Mouse (Mus musculus): ENCODE measurements at regions not wholly inside any gene's neighbourhood (a gene's known extent, or its start where the extent isn't known, plus 50 kb on each side); places are given as distances from the start of the nearest gene placed in this dataset.

DNA sequence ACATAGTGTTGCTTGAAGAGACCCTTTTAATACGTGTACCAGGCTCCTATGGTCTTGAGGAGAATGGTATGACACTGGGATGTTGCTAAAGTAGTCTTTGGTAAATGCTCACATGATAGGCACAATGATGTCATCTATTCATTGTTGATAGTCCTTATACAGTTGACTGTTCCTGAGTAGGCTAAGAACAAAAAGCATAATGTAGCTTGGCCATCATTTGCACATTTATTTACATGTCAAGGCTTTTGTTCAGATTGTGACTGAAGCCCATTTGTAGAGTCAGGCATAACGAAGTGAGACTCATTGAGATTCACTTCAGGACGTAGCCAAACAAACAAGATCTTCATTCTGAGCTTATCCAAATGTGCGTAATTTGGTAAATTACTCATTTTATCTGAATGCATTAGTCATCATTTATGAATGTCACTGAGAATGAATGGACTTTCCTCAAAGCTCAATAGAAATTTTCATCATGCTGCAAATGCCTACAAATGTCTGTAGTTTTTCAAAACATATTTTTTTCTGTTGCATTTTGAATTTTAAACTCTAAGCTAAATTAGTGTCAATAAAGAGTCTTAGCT, 664.6 kb upstream of the Marcks start:
- no peak for TF ChIP-seq MYOD1 (IDR thresholded peaks at IDR 0.05; ENCODE audit: control insufficient read depth in 1 of 3, insufficient read length in 2 of 3, low read depth in 2 of 3)
- no peak for TF ChIP-seq POLR2A (IDR thresholded peaks at IDR 0.05; ENCODE audit: insufficient read length, low read depth)
- no peak for TF ChIP-seq E2F4 (IDR thresholded peaks at IDR 0.05; ENCODE audit: insufficient read depth)
- TF ChIP-seq USF1 (IDR thresholded peaks at IDR 0.05; ENCODE audit: low read depth), result no peak
- no peak for TF ChIP-seq MAX (IDR thresholded peaks at IDR 0.05; ENCODE audit: low read depth)
- no peak for TF ChIP-seq TCF3 (IDR thresholded peaks at IDR 0.05; ENCODE audit: insufficient read length, low read depth)

All from myocyte (in vitro differentiated cells).